Mouse (Mus musculus) liver, embryonic 11.5 days (tissue): ENCODE results near the gene Serpina6. TPM values are rescaled to one million over a fixed set of nuclear protein-coding genes. Genes with fewer than 3 reads are reported as not detected.

Source experiments
- ATAC-seq: fragments of 200-750 bp; cut with Nextera tagmentation; replicated peaks from 2 replicates; pipeline ENCODE4 v1.8.0; 2017; ENCODE audit warnings: moderate number of reproducible peaks, mild to moderate bottlenecking, moderate TSS enrichment, moderate library complexity; ENCODE audit not compliant: low FRiP score
- DNase-seq: peaks from one replicate; pipeline ENCODE4 v3.0.0-alpha.2; 2017; ENCODE audit warnings: low spot score
- H3K27ac ChIP-seq: fragments of 300-500 bp; sonication (generic); 2 replicates; pipeline ENCODE4 v1.5.1; 2014; ENCODE audit warnings: mild to moderate bottlenecking, low read depth, low read length, control low read depth
- H3K27me3 ChIP-seq: fragments of 300-500 bp; sonication (generic); replicated peaks from 2 replicates; pipeline ENCODE4 v1.6.1; 2014; ENCODE audit warnings: low read length, mixed read lengths; ENCODE audit not compliant: control insufficient read depth, insufficient read depth
- H3K36me3 ChIP-seq: fragments of 300-500 bp; sonication (generic); 2 replicates; pipeline ENCODE4 v1.6.1; 2014; ENCODE audit warnings: mild to moderate bottlenecking, low read length, moderate library complexity, mixed read lengths; ENCODE audit not compliant: control insufficient read depth, insufficient read depth
- H3K4me1 ChIP-seq: fragments of 300-500 bp; sonication (generic); replicated peaks from 2 replicates; pipeline ENCODE4 v1.6.1; 2014; ENCODE audit warnings: low read length, mixed read lengths; ENCODE audit not compliant: control insufficient read depth, insufficient read depth
- H3K4me2 ChIP-seq: fragments of 300-500 bp; sonication (generic); 2 replicates; pipeline ENCODE4 v1.6.1; 2014; ENCODE audit warnings: mild to moderate bottlenecking, control low read depth, moderate library complexity
- H3K4me3 ChIP-seq: fragments of 300-500 bp; sonication (generic); 2 replicates; pipeline ENCODE4 v1.5.1; 2014; ENCODE audit warnings: low read depth, low read length, control low read depth
- H3K9ac ChIP-seq: fragments of 300-500 bp; sonication (generic); 2 replicates; pipeline ENCODE4 v1.6.1; 2014; ENCODE audit warnings: low read depth, low read length, control low read depth
- H3K9me3 ChIP-seq: fragments of 300-500 bp; sonication (generic); 2 replicates; pipeline ENCODE4 v1.6.1; 2016; ENCODE audit warnings: low read length, inconsistent platforms, mixed read lengths; ENCODE audit not compliant: control insufficient read depth
- WGBS: fragments of 180-500 bp; shearing (Covaris S2); extraction: QIAGEN DNeasy Blood & Tissue Kit; methylation state at CpG from one replicate; pipeline ENCODE4 v1.1.7; 2014; 5-methylcytosine and 5-hydroxymethylcytosine counted together
- polyA plus RNA-seq: library from polyadenylated mRNA; unstranded; fragments of >200 nt; fragmentation: Nextera tagmentation; extraction: Ambion mirVana; gene quantifications from 2 replicates; pipeline ENCODE4 v1.2.1, GENCODE M21; 2014

The Serpina6 gene
- polyA plus RNA-seq, 1 experiment from 2014 or later: 847 TPM

DNA sequence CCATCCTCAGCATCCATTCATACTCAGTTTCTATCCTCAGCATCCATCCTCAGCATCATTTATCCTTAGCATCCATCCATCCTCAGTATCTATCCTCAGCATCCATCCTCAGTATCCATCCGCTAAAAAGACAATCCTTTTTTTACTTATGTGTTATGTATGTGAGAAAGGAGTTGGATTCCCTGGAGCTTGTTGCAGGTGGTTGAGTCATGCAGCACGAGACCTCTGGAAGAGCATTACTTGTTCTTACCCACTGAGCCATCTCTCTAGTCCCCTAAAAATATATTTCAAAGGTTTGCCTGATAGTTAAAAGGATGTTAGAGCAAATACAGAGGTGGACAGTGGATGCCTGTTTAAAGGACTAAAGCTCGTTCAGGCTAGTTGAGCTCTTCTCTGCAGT, 55.2 kb downstream of the Serpina6 start:
- Histone ChIP-seq H3K4me2 (no peak overlapping the region), H3K4me3 (no peak overlapping the region), H3K9me3 (no peaks in the 10 kb centered on the region), H3K27ac (no peak overlapping the region), H3K36me3 (no peaks in the 10 kb centered on the region), H3K9ac (no peak overlapping the region), H3K4me1 (no peaks in the 10 kb centered on the region), H3K27me3 (no peaks in the 10 kb centered on the region)
- 72% methylated on average over 3 of the region's 3 CpGs for WGBS
- ATAC-seq (no peak), DNase-seq (no peak)

GRCm38 (mm10) chr12:103600364-103600763, 56.6 kb downstream of the Serpina6 start:
- Histone ChIP-seq H3K9ac (no peak overlapping the region), H3K4me3 (no peak overlapping the region), H3K4me1 (no peaks in the 10 kb centered on the region), H3K27ac (no peak overlapping the region), H3K36me3 (no peaks in the 10 kb centered on the region), H3K27me3 (no peaks in the 10 kb centered on the region), H3K9me3 (no peaks in the 10 kb centered on the region), H3K4me2 (no peak overlapping the region)
- DNase-seq (no peak), ATAC-seq (no peak)
- WGBS: 27% methylated on average over 3 of the region's 3 CpGs

GRCm38 (mm10) chr12:103598411-103598810, 58.6 kb downstream of the Serpina6 start:
- 38% methylated on average over 2 of the region's 2 CpGs for WGBS
- no peak for DNase-seq

More at GRCm38 (mm10) chr12:103598411-103598810, 58.6 kb downstream of the Serpina6 start:
- H3K27ac ChIP-seq: no peak overlapping the region
- no peak overlapping the region for H3K4me3 ChIP-seq
- H3K4me1 ChIP-seq: no peaks in the 10 kb centered on the region
- H3K36me3 ChIP-seq: no peaks in the 10 kb centered on the region
- H3K9me3 ChIP-seq: no peaks in the 10 kb centered on the region
- no peak overlapping the region for H3K9ac ChIP-seq
- no peaks in the 10 kb centered on the region for H3K27me3 ChIP-seq
- no peak for ATAC-seq
- H3K4me2 ChIP-seq: no peak overlapping the region

Other genes with a start within 250 kb of the Serpina6 start
- 0.25 and 0.80 TPM in 2 replicates for gene 9330161L09Rik, start 249.4 kb downstream of the Serpina6 start, polyA plus RNA-seq
- gene Ddx24, start 231.4 kb downstream of the Serpina6 start, polyA plus RNA-seq: 94.0 and 97.0 TPM in 2 replicates
- gene Ifi27, start 223.0 kb downstream of the Serpina6 start, polyA plus RNA-seq: 6.6 and 6.8 TPM in 2 replicates
- gene Ifi27l2a, start 213.5 kb downstream of the Serpina6 start, polyA plus RNA-seq: 1.2 and 1.5 TPM in 2 replicates
- not detected in 2 replicates for gene Ifi27l2b, start 200.0 kb downstream of the Serpina6 start, polyA plus RNA-seq
- gene Ppp4r4, start 124.9 kb downstream of the Serpina6 start, polyA plus RNA-seq: 3.2 and 3.3 TPM in 2 replicates
- gene Serpina10, start 25.8 kb downstream of the Serpina6 start, polyA plus RNA-seq: 21.2 and 21.8 TPM in 2 replicates
- not detected in 2 replicates for gene Serpina16, start 18.9 kb upstream of the Serpina6 start, polyA plus RNA-seq
- 0.16 and 0.17 TPM in 2 replicates for gene Serpina1f, start 38.3 kb upstream of the Serpina6 start, polyA plus RNA-seq
- gene Serpina1d, start 116.4 kb upstream of the Serpina6 start, polyA plus RNA-seq: 51.9 and 59.9 TPM in 2 replicates
- gene Serpina1b, start 173.2 kb upstream of the Serpina6 start, polyA plus RNA-seq: 344 and 359 TPM in 2 replicates
- 211 and 218 TPM in 2 replicates for gene Serpina1a, start 206.3 kb upstream of the Serpina6 start, polyA plus RNA-seq
- gene Serpina1c, start 247.7 kb upstream of the Serpina6 start, polyA plus RNA-seq: 20.4 and 21.9 TPM in 2 replicates